Mouse (Mus musculus): ENCODE measurements around the gene Dennd4c. TPM values are rescaled to one million over a fixed set of nuclear protein-coding genes. Genes with fewer than 3 reads are reported as not detected.
"Not testable (repeated sequence)": the region's sequence is repeated elsewhere in the genome, so short reads cannot be mapped to it uniquely, and the experiment has no call there.

Dennd4c gene
- total RNA-seq, 2 experiments from 2014 or later = 27.5 to 28.8 TPM

- intact Hi-C loops (cut with DNase I) = loop anchor here (10.0 kb wide), 1 partner anchor 100 kb away; no protein-coding TSS in a partner anchor
- no peak for DNase-seq
- no peak for TF ChIP-seq CTCF (IDR thresholded peaks at IDR 0.05)
- Histone ChIP-seq H3K27ac (no peak overlapping the region), H3K4me3 (no peak overlapping the region)
These were observed 76.8 kb downstream of the Dennd4c start for GRCm38 (mm10) chr4:86825143-86825542.

- H3K27ac ChIP-seq = no peak overlapping the region
- DNase-seq = no peak
- intact Hi-C loops (cut with DNase I) = no loop called here
- H3K4me3 ChIP-seq = no peak overlapping the region
- no peak for TF ChIP-seq CTCF (IDR thresholded peaks at IDR 0.05)
These were observed 83.5 kb downstream of the Dennd4c start for GRCm38 (mm10) chr4:86831896-86832295.

- H3K4me3 ChIP-seq, DNase-seq: not testable (repeated sequence)
These were observed 92.8 kb downstream of the Dennd4c start for GRCm38 (mm10) chr4:86841141-86841540.

GRCm38 (mm10) chr4:86845384-86845783 is 97.0 kb downstream of the Dennd4c start:
- intact Hi-C loops (cut with DNase I) = no loop called here
- Histone ChIP-seq H3K4me3 (no peak overlapping the region), H3K27ac (no peak overlapping the region)
- peak; percentile 74 for DNase-seq
- TF ChIP-seq CTCF (IDR thresholded peaks at IDR 0.05) = no peak

More at GRCm38 (mm10) chr4:86841141-86841540, 92.8 kb downstream of the Dennd4c start:
- intact Hi-C loops (cut with DNase I) = loop anchor here (5.0 kb wide), 1 partner anchor 59 kb away; no protein-coding TSS in a partner anchor
- not testable (repeated sequence) for H3K27ac ChIP-seq

DNA sequence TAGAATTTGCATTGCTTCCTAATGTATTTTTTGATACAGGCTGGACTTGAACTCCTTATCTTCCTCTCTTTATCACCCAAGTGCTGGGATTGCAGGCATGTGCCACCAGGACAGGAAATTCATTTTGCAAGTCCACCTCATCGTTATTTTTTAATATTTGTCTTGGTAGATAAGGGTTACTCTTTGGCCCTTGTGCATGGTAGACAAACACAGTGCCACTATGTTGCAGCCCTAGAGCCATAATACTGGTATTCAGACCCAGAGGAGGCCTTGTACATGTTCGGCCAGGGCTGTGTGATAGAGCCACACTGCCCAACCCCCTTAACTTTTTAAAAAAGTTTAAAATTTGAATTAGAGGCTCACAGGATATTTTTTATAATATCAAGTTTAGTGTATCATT is 98.9 kb downstream of the Dennd4c start:
- intact Hi-C loops (cut with DNase I) = no loop called here
- no peak for TF ChIP-seq CTCF (IDR thresholded peaks at IDR 0.05)
- H3K4me3 ChIP-seq = no peak overlapping the region
- no peak for DNase-seq
- no peak overlapping the region for H3K27ac ChIP-seq

- H3K4me3 ChIP-seq = no peak overlapping the region
- DNase-seq = no peak
- intact Hi-C loops (cut with DNase I) = loop anchor here (10.0 kb wide), 1 partner anchor 277 kb away; the partner anchor contains the start of gene Rraga
- no peak overlapping the region for H3K27ac ChIP-seq
- no peak for TF ChIP-seq CTCF (IDR thresholded peaks at IDR 0.05)
These were observed 103.0 kb downstream of the Dennd4c start for GRCm38 (mm10) chr4:86851331-86851730.

DNA sequence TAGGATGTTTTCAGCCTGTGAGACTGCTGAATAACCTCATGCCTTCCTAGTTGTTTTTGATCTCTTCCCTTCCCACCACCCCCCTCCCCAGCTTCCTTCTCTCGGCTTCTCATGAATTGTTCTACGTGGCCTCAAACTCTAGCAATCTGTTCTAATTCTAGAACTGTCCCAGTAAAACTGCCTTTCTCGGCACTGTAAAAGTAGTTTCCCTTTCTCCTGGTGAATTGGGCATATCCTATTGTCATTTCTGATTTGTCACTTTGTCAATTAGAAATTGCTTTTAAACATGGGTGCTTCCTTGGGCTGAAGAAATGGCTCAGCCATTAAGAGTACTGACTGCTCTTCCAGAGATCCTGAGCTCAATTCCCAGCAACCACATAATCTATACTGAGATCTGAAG is 103.7 kb downstream of the Dennd4c start:
- no peak overlapping the region for H3K27ac ChIP-seq
- TF ChIP-seq CTCF (IDR thresholded peaks at IDR 0.05) = no peak
- DNase-seq = no peak
- H3K4me3 ChIP-seq = no peak overlapping the region
- intact Hi-C loops (cut with DNase I) = loop anchor here (10.0 kb wide), 1 partner anchor 277 kb away; the partner anchor contains the start of gene Rraga

DNA sequence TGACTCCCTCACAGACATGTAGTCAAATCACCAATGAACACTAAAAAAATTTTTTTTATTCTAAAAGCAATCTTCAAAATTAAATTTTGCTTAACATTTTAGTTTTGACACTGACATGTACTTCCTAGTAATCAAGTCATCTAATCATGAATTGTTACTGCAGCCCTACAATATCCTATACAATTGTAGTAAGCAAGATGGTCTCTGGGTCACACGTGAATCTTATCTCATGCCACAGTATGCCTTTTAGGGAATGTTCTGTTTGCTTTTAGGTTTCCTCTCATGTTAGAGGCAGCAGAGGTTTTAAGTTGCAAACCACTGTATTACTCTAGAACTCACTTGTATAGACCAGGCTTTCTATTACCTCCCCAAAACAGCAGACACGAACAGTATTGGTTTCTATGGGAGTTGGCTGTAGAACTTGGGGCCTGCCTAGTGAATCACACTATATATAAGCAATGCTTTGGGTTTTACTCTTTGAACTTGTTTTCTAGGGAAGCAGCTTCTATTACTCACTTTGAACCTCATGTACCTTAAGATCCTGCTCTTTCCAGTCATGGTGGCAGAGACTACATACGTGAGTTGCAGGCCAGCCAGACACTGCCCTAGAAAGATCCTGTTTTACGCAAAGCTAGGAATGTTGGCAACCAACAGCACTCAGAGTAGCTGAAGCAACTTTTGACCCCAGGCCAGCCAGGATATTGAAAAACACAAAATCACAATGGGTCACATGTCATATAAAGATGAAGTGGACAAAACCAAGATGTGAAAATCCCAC is 104.6 kb downstream of the Dennd4c start:
- Histone ChIP-seq H3K27ac (no peak overlapping the region), H3K4me3 (no peak overlapping the region)
- no peak for TF ChIP-seq CTCF (IDR thresholded peaks at IDR 0.05)
- no peak for DNase-seq
- intact Hi-C loops (cut with DNase I) = loop anchor here (10.0 kb wide), 1 partner anchor 278 kb away; the partner anchor contains the start of gene Rraga

DNA sequence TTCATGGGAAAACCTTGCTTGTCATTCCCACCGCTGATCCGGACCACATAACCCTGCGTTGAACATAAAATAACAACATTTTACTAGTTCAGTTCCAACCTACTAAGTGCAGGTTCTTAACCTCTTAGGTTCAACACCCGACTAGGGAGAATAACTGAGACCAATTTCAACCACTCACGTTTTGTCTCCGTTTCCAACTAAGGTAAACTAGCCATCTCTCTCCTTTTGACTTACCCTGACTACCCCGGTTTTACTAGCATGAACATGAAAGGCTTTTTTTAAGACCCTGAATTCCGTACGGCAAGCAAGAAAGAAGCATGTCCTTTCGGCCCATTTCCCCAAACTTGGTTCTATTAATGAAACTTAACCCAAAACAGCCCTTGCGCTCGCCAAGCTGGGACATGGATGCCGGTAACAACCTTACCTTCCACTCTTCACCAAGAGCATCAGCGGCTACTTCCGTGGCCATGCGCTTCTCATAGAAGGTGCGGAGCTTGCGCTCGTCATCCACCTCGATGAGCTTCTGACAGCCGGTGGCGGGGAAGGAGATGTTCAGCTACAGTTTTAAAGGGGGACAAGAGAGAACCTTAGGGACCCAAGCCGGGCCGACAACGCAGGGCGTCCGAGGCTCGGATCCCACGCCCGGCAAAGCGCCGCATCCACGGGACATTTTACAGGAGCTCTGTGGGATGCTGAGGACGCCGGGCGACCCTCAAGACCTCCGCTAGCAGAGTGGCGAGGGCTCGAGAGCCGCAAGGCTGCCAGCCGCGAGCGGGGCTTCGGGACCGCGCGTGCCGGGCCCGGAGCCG is 108.2 kb downstream of the Dennd4c start:
- no peak for DNase-seq
- TF ChIP-seq CTCF (IDR thresholded peaks at IDR 0.05) = no peak
- H3K4me3 ChIP-seq = peak overlapping the region; percentile 79
- peak overlapping the region; percentile 97 for H3K27ac ChIP-seq
- intact Hi-C loops (cut with DNase I) = loop anchor here (5.0 to 10.0 kb wide), 2 partner anchors 109 to 282 kb away; partner anchors contain the start of genes Dennd4c and Rraga

DNA sequence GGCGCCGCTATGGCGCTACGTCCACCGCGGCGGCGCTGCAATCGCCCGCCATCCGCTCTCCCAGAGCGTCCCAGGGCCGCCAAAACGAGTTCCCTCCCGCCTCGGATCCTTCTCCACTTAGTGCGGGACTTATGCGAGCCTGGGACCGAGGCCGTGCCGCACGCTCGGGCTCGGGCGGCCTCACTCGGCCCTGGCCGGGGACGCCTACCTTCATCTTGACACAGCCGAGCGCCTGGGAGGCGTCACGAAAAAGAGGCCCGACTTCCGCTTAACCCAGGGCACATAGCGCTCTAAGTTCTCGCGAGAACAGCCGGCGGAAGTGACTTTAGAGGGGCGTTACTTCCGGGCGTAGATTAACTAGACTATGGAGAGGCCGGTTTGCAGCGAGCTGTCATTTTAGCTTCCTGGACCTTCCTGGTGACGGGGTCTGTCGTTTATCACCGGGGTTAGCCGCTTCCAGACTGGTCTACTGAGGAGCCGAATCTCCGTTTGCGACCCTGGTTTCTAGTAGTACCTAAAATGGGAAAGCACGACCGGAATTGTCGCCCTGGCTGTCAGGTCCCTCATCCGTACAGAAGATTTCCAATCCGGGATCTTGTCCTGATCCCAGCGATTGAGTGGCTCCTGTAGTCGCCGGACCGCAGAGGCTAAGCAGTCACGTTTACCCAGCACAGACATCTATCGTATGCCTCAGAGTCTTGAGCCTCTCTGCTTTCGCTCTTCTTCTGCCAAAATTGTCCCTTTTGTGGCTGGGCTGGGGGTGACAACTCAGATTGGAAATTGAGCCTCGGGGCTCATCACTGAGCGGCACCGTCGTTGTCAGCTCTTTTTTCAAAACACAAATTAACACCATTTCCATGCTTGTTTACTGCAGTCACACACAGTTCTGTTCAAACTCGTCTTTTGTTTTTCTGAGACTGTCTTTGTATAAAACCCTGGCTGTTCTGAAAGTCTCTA is 109.0 kb downstream of the Dennd4c start, which contains the start of gene Rps6:
TSS of gene Rps6 (minus strand) at position 300 of the 957 bp plus-strand sequence.
- no peak; the same call in 1 of the 2 replicates for TF ChIP-seq CTCF (IDR thresholded peaks at IDR 0.05)
- intact Hi-C loops (cut with DNase I) = loop anchor here (5.0 to 10.0 kb wide), 2 partner anchors 110 to 283 kb away; partner anchors contain the start of genes Dennd4c and Rraga
- peak within 1 kb of the TSS; percentile 79 for H3K4me3 ChIP-seq
- DNase-seq = peak; percentile 98
- peak within 1 kb of the TSS; percentile 97 for H3K27ac ChIP-seq

DNA sequence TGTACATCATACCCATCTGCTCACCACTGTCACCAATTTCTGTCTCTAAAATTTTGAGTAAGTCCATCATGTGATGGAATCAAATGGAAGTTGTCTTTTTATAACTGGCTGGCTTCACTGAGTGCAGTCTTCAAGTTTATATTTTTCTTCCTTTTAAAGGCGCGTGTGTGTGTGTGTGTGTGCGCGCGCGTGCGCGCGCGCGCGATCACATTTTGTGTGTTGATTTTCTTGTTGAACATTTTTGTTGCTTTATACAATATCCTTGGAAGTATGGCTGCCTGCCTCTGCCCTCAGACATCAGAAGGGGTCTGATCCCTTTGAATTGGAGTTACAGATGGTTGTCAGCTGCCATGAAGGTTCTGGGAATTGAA is 109.7 kb downstream of the Dennd4c start:
- intact Hi-C loops (cut with DNase I) = loop anchor here (5.0 to 10.0 kb wide), 2 partner anchors 111 to 283 kb away; partner anchors contain the start of genes Dennd4c and Rraga
- Histone ChIP-seq H3K4me3 (peak overlapping the region; percentile 79), H3K27ac (peak overlapping the region; percentile 97)
- no peak for DNase-seq
- TF ChIP-seq CTCF (IDR thresholded peaks at IDR 0.05) = no peak

Measured in gastrocnemius, adult 2 months (tissue).